ENCODE assay signal across 8 mouse cellular contexts in the genomic region with DNA sequence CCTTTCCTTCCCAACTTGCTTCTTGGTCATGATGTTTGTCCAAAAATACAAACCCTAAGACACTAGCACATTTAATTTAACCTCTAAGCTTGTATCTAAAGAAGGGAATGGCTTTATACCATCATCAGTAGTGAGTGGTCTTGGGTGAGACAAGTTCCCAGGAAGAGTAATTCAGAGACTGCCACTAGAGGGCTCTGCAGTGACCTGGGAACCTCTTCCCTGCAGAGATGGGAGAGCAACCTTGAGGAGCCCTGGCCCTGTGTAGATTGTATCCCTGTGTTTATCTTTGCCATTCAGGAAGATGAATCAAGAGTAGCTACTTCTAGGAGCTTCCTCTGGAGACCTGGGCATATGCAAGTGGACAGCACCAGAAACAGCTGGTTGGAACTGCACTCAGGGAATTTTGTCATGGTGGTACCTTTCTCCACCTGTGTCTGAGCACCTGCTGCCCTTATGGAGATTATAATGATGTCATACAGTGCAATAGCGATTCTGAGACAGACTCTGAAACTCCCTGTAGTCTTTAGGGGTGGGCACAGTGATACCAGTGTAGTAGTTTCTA. TPM values are rescaled to one million over a fixed set of nuclear protein-coding genes. Genes with fewer than 3 reads are reported as not detected.
DNase-seq lines count a peak whose midpoint lies in the region; ATAC-seq and TF ChIP-seq lines count a peak whose summit lies in the region.
"Had no signal": no experiment of that assay in that cellular context is flagged by ENCODE, and none has a peak within 500 bp of the region (broad histone marks: within the 10 kb centered on the region; RNA-seq: fewer than 3 reads in every experiment).

No protein-coding gene starts in this region.

- H3K4me2 ChIP-seq in intestine, postnatal 0 days (replicated peaks; ENCODE audit: low read depth): no peak overlapping the region

- no peak for ATAC-seq in intestine, postnatal 0 days

- H3K4me3 ChIP-seq in cortical plate, adult 2 months (ENCODE audit: insufficient read depth, low read length): no peak overlapping the region
- H3K4me3 ChIP-seq in intestine, postnatal 0 days (ENCODE audit: low read depth, low read length): no peak overlapping the region

- peak; percentile 57 to 62 for DNase-seq in right cerebral cortex, adult 2 months (ENCODE audit: low spot score in 2 of 2)
- DNase-seq in right cerebral cortex, postnatal 25 days: no peak
- peak; percentile 69 for DNase-seq in adrenal gland, postnatal 10 days
- peak; percentile 50 for DNase-seq in lung, postnatal 14 days
- peak; percentile 4 for DNase-seq in skeletal muscle tissue, adult 2 months (ENCODE audit: low read depth, low spot score)

- no peaks in the 10 kb centered on the region for H3K9me3 ChIP-seq in intestine, postnatal 0 days (ENCODE audit: control insufficient read depth)

- H3K9ac ChIP-seq in intestine, postnatal 0 days (ENCODE audit: low read depth, low read length): no peak overlapping the region

- 19% methylated on average over 1 of the region's 1 CpGs for WGBS in intestine, postnatal 0 days

- no peak overlapping the region for H3K27ac ChIP-seq in cortical plate, adult 2 months (ENCODE audit: insufficient read depth, low read length)
- no peak overlapping the region for H3K27ac ChIP-seq in intestine, postnatal 0 days (ENCODE audit: low read depth, low read length)

- H3K36me3 ChIP-seq in intestine, postnatal 0 days (ENCODE audit: control insufficient read depth, insufficient read depth): no peaks in the 10 kb centered on the region

- H3K27me3 ChIP-seq in intestine, postnatal 0 days (replicated peaks; ENCODE audit: control insufficient read depth, insufficient read depth, low read length): peaks cover 12% of the 10 kb centered on the region

- TF ChIP-seq POLR2A in cortical plate, adult 2 months (IDR thresholded peaks at IDR 0.05; ENCODE audit: extremely low read depth, insufficient read depth, low read length): no peak

- H3K4me1 ChIP-seq in cortical plate, adult 2 months (ENCODE audit: control insufficient read depth, insufficient read depth, low read length): peaks cover 5% of the 10 kb centered on the region
- no peaks in the 10 kb centered on the region for H3K4me1 ChIP-seq in intestine, postnatal 0 days (replicated peaks; ENCODE audit: control insufficient read depth, insufficient read depth, low read length)

- TF ChIP-seq CTCF in cortical plate, adult 2 months (IDR thresholded peaks at IDR 0.05; ENCODE audit: extremely low read depth, insufficient read depth, low read length): peak; percentile 68
- TF ChIP-seq CTCF in intestine, postnatal 0 days (IDR thresholded peaks at IDR 0.05; ENCODE audit: low read depth): peak; percentile 81

RNA-seq across cellular contexts. Expression of gene Slc35f3, which starts 1.0 kb away (rescaled TPM):
- 1 to 10 TPM; 1.2 to 1.5 TPM for total RNA-seq in adrenal gland, postnatal 10 days (2021)
- 11.7 and 11.9 TPM in 2 replicates for polyA plus RNA-seq in cortical plate, adult 2 months (2012; rRNA removed)
- 0.10 and 0.41 TPM in 2 replicates for polyA plus RNA-seq in intestine, postnatal 0 days (2015; fragmentation: Nextera tagmentation; extraction: Ambion mirVana)
- total RNA-seq: heart, adult 18-20 months had no signal
